Mouse (Mus musculus): ENCODE measurements at regions not wholly inside any gene's neighbourhood (a gene's known extent, or its start where the extent isn't known, plus 50 kb on each side); places are given as distances from the start of the nearest gene placed in this dataset.

- no peak for DNase-seq (ENCODE audit: low spot score)
These were observed 69.8 kb upstream of the Nudt7 start for GRCm38 (mm10) chr8:114063566-114063965.

- no peak for DNase-seq (ENCODE audit: low spot score)
These were observed 61.0 kb upstream of the Nudt7 start for GRCm38 (mm10) chr8:114072330-114072729.

GRCm38 (mm10) chr8:114074122-114074521 is 59.2 kb upstream of the Nudt7 start:
- DNase-seq (ENCODE audit: low spot score): peak; percentile 7

- DNase-seq (ENCODE audit: low spot score): no peak
These were observed 56.7 kb upstream of the Nudt7 start for GRCm38 (mm10) chr8:114076701-114077100.

- DNase-seq (ENCODE audit: low spot score): no peak
These were observed 52.2 kb upstream of the Nudt7 start for GRCm38 (mm10) chr8:114081049-114081756.

- no peak for DNase-seq (ENCODE audit: low spot score)
These were observed 51.6 kb upstream of the Nudt7 start for GRCm38 (mm10) chr8:114081757-114082059.
